Mouse (Mus musculus): Measurements from ENCODE around the gene Uncx.

- TF ChIP-seq POLR2A (IDR thresholded peaks at IDR 0.05; ENCODE audit: low read depth, low read length) (no peak), CTCF (IDR thresholded peaks at IDR 0.05; ENCODE audit: extremely low read depth, insufficient read length, insufficient replicate concordance, low read depth, low read length) (no peak)
Observed at GRCm38 (mm10) chr5:139559782-139560181, 16.5 kb downstream of the Uncx start.

Data from small intestine, adult 2 months (tissue).